Mouse (Mus musculus): ENCODE results near the gene Lamtor4. TPM values are rescaled to one million over a fixed set of nuclear protein-coding genes. Genes with fewer than 3 reads are reported as not detected.

Lamtor4 gene
- polyA plus RNA-seq, 1 experiment, result 97.7 TPM

- no peaks in the 10 kb centered on the region for H3K79me2 ChIP-seq (ENCODE audit: control insufficient read depth, insufficient read depth)
- H3K36me3 ChIP-seq (ENCODE audit: control insufficient read depth, insufficient read depth), result no peaks in the 10 kb centered on the region
- no peak overlapping the region for H3K4me3 ChIP-seq
- no peak overlapping the region for H3ac ChIP-seq (ENCODE audit: control insufficient read depth, insufficient read length)
- no peak for TF ChIP-seq MYOG (IDR thresholded peaks at IDR 0.05; ENCODE audit: control insufficient read depth in 1 of 3, insufficient read depth in 1 of 3, insufficient read length in 2 of 3, low read depth in 2 of 3)
- TF ChIP-seq MYOD1 (IDR thresholded peaks at IDR 0.05; ENCODE audit: control insufficient read depth in 1 of 3, insufficient read length in 2 of 3, low read depth in 2 of 3), result no peak
- TF ChIP-seq E2F4 (IDR thresholded peaks at IDR 0.05; ENCODE audit: insufficient read depth), result no peak
- no peak for TF ChIP-seq REST (IDR thresholded peaks at IDR 0.05; ENCODE audit: insufficient read depth, insufficient read length)
- TF ChIP-seq TCF12 (IDR thresholded peaks at IDR 0.05; ENCODE audit: insufficient read depth, poor library complexity, severe bottlenecking), result no peak
- no peak for TF ChIP-seq CEBPB (IDR thresholded peaks at IDR 0.05; ENCODE audit: insufficient read depth, poor library complexity, severe bottlenecking)
- no peak for TF ChIP-seq SRF (IDR thresholded peaks at IDR 0.05; ENCODE audit: control insufficient read depth, insufficient read length, low read depth)
- no peak for TF ChIP-seq TCF3 (IDR thresholded peaks at IDR 0.05; ENCODE audit: insufficient read length, low read depth)
- peaks cover under 1% of the 10 kb centered on the region for H3K27me3 ChIP-seq (ENCODE audit: control insufficient read depth, insufficient read depth, insufficient read length)
- no peak overlapping the region for H3K4me2 ChIP-seq (ENCODE audit: low read depth)
Observed at GRCm38 (mm10) chr5:138294158-138294557, 38.9 kb downstream of the Lamtor4 start.

- H3ac ChIP-seq (ENCODE audit: control insufficient read depth, insufficient read length), result no peak overlapping the region
- H3K79me2 ChIP-seq (ENCODE audit: control insufficient read depth, insufficient read depth), result no peaks in the 10 kb centered on the region
- H3K36me3 ChIP-seq (ENCODE audit: control insufficient read depth, insufficient read depth), result no peaks in the 10 kb centered on the region
- no peak overlapping the region for H3K4me2 ChIP-seq (ENCODE audit: low read depth)
- no peak for TF ChIP-seq TCF3 (IDR thresholded peaks at IDR 0.05; ENCODE audit: insufficient read length, low read depth)
- TF ChIP-seq MYOD1 (IDR thresholded peaks at IDR 0.05; ENCODE audit: control insufficient read depth in 1 of 3, insufficient read length in 2 of 3, low read depth in 2 of 3), result no peak
- no peak for TF ChIP-seq POLR2AphosphoS2 (IDR thresholded peaks at IDR 0.05; ENCODE audit: insufficient read length, low read depth)
- TF ChIP-seq MAX (IDR thresholded peaks at IDR 0.05; ENCODE audit: low read depth), result no peak
- no peak for TF ChIP-seq REST (IDR thresholded peaks at IDR 0.05; ENCODE audit: insufficient read depth, insufficient read length)
- no peak for TF ChIP-seq TCF12 (IDR thresholded peaks at IDR 0.05; ENCODE audit: insufficient read depth, poor library complexity, severe bottlenecking)
- no peak for TF ChIP-seq SRF (IDR thresholded peaks at IDR 0.05; ENCODE audit: control insufficient read depth, insufficient read length, low read depth)
- TF ChIP-seq E2F4 (IDR thresholded peaks at IDR 0.05; ENCODE audit: insufficient read depth), result no peak
- no peak for TF ChIP-seq USF1 (IDR thresholded peaks at IDR 0.05; ENCODE audit: low read depth)
- no peak for TF ChIP-seq POLR2A (IDR thresholded peaks at IDR 0.05; ENCODE audit: insufficient read length, low read depth)
- TF ChIP-seq MYOG (IDR thresholded peaks at IDR 0.05; ENCODE audit: control insufficient read depth in 1 of 3, insufficient read depth in 1 of 3, insufficient read length in 2 of 3, low read depth in 2 of 3), result no peak
- no peak for TF ChIP-seq CEBPB (IDR thresholded peaks at IDR 0.05; ENCODE audit: insufficient read depth, poor library complexity, severe bottlenecking)
- peaks cover 17% of the 10 kb centered on the region for H3K27me3 ChIP-seq (ENCODE audit: control insufficient read depth, insufficient read depth, insufficient read length)
- H3K4me3 ChIP-seq, result no peak overlapping the region
Observed at GRCm38 (mm10) chr5:138299613-138300012, 44.3 kb downstream of the Lamtor4 start.

Other genes with a start within 250 kb of the Lamtor4 start
- gene Smok3a, start 234.2 kb upstream of the Lamtor4 start, polyA plus RNA-seq (2012; fragmentation: generic; extraction: Trizol), result not detected
- not detected for gene Smok3b, start 234.1 kb upstream of the Lamtor4 start, polyA plus RNA-seq (2012; fragmentation: generic; extraction: Trizol)
- gene Smok3c, start 202.3 kb upstream of the Lamtor4 start, polyA plus RNA-seq (2012; fragmentation: generic; extraction: Trizol), result not detected
- 5.1 TPM for gene Zkscan1, start 170.4 kb upstream of the Lamtor4 start, polyA plus RNA-seq (2012; fragmentation: generic; extraction: Trizol)
- gene Zscan21, start 138.6 kb upstream of the Lamtor4 start, polyA plus RNA-seq (2012; fragmentation: generic; extraction: Trizol), result 12.3 TPM
- gene Zfp113, start 99.7 kb upstream of the Lamtor4 start, polyA plus RNA-seq (2012; fragmentation: generic; extraction: Trizol), result 3.0 TPM
- 186 TPM for gene Cops6, start 94.4 kb upstream of the Lamtor4 start, polyA plus RNA-seq (2012; fragmentation: generic; extraction: Trizol)
- gene Ap4m1, start 83.5 kb upstream of the Lamtor4 start, polyA plus RNA-seq (2012; fragmentation: generic; extraction: Trizol), result 10.4 TPM
- 55.4 TPM for gene Mcm7, start 83.1 kb upstream of the Lamtor4 start, polyA plus RNA-seq (2012; fragmentation: generic; extraction: Trizol)
- gene Taf6, start 68.0 kb upstream of the Lamtor4 start, polyA plus RNA-seq (2012; fragmentation: generic; extraction: Trizol), result 47.1 TPM
- 11.5 TPM for gene Cnpy4, start 68.0 kb upstream of the Lamtor4 start, polyA plus RNA-seq (2012; fragmentation: generic; extraction: Trizol)
- 2.5 TPM for gene Mblac1, start 61.2 kb upstream of the Lamtor4 start, polyA plus RNA-seq (2012; fragmentation: generic; extraction: Trizol)
- gene Nxpe5, start 29.6 kb upstream of the Lamtor4 start, polyA plus RNA-seq (2012; fragmentation: generic; extraction: Trizol), result not detected
- gene BC037034, start 8.6 kb downstream of the Lamtor4 start, polyA plus RNA-seq (2012; fragmentation: generic; extraction: Trizol), result 6.7 TPM
- not detected for gene Gal3st4, start 17.4 kb downstream of the Lamtor4 start, polyA plus RNA-seq (2012; fragmentation: generic; extraction: Trizol)
- gene Gm43720, start 24.5 kb downstream of the Lamtor4 start, polyA plus RNA-seq (2012; fragmentation: generic; extraction: Trizol), result 0.01 TPM
- 0.54 TPM for gene Gpc2, start 24.5 kb downstream of the Lamtor4 start, polyA plus RNA-seq (2012; fragmentation: generic; extraction: Trizol)
- 0.01 TPM for gene Stag3, start 24.8 kb downstream of the Lamtor4 start, polyA plus RNA-seq (2012; fragmentation: generic; extraction: Trizol)
- 0.04 TPM for gene Pvrig, start 86.5 kb downstream of the Lamtor4 start, polyA plus RNA-seq (2012; fragmentation: generic; extraction: Trizol)
- 2.1 TPM for gene Zfp157, start 186.0 kb downstream of the Lamtor4 start, polyA plus RNA-seq (2012; fragmentation: generic; extraction: Trizol)

Measured in myocyte (in vitro differentiated cells).